Mouse (Mus musculus): ENCODE measurements around the gene Luzp4.
"Not testable (repeated sequence)": the region's sequence is repeated elsewhere in the genome, so short reads cannot be mapped to it uniquely, and the experiment has no call there.

Luzp4 gene

DNA sequence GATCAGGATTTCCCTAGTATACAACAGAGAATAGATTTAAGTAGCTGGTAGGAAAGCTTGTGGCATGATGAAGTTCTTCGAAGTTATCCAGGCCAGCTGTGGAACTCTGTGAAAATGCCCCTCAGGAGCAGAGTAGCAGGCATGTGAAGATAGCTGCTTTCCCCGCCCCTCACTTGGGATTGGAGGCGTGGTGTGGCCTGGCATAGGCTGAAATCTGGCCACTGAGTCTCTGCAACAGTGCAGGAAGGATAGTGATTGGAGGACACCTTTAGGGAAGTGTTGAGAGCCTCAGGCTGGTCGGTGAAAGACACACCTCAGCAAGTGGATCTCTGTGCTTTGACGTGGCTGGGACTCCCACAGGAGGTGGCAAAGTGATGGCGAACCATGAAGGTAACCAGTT is at the start of gene Luzp4:
Gene Luzp4, plus strand, starts transcription at position 301 of the 400 bp plus-strand sequence.
- not testable (repeated sequence) for DNase-seq

DNA sequence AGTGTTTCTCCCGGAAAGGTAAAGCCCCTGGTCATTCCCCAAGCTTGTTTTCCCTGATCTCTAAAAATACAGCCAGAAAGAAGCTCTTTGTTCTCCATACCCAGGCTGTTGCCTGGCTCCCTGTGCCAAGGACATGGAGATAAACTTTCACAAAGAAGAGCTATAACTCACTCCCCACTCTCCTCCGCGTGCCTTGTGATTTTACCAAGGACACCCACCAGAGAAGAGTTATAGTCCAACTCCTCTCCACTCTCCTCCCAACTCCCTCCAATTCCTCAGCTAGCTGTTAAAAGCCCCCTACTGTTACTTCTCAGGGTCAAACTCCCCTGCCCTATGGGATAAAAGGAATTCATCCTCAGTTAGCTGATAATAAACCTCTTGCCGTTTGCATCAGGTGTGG is 15.6 kb upstream of the Luzp4 start:
- not testable (repeated sequence) for DNase-seq
